Mouse (Mus musculus) layer of hippocampus, adult 18-20 months (tissue): ENCODE results near the gene Prex1. TPM values are rescaled to one million over a fixed set of nuclear protein-coding genes. Genes with fewer than 3 reads are reported as not detected.
A peak's percentile ranks its signal among the peaks of the same experiment; 100 is the strongest.

Experiments used
- DNase-seq, 2 experiments: peaks; one replicate each; pipeline ENCODE4 v3.0.0; 2022; ENCODE audit warnings: low spot score in 2 of 2
- total RNA-seq, 2 experiments: library from RNA; stranded (reverse); gene quantifications; 2 replicates each; pipeline ENCODE4 v1.2.3; 2021

Gene Prex1
- total RNA-seq, 2 experiments from 2014 or later = 67.8 to 68.8 TPM

- DNase-seq = no peak
Measured at GRCm38 (mm10) chr2:166615338-166616075, 98.1 kb downstream of the Prex1 start.

- DNase-seq = no peak
Measured at GRCm38 (mm10) chr2:166610271-166610670, 103.4 kb downstream of the Prex1 start.

- no peak for DNase-seq
Measured at GRCm38 (mm10) chr2:166608509-166608908, 105.1 kb downstream of the Prex1 start.

GRCm38 (mm10) chr2:166606481-166607245 lies 107.0 kb downstream of the Prex1 start:
- no peak for DNase-seq

GRCm38 (mm10) chr2:166606053-166606452 lies 107.6 kb downstream of the Prex1 start:
- DNase-seq = no peak

GRCm38 (mm10) chr2:166605164-166605831 lies 108.3 kb downstream of the Prex1 start:
- no peak for DNase-seq

- peak; percentile 43 to 60 for DNase-seq
Measured at GRCm38 (mm10) chr2:166602948-166603347, 110.7 kb downstream of the Prex1 start.

- DNase-seq = no peak
Measured at GRCm38 (mm10) chr2:166601420-166601819, 112.2 kb downstream of the Prex1 start.

GRCm38 (mm10) chr2:166598453-166599155 lies 115.0 kb downstream of the Prex1 start:
- DNase-seq = no peak

- no peak for DNase-seq
Measured at GRCm38 (mm10) chr2:166597763-166598162, 115.9 kb downstream of the Prex1 start.

GRCm38 (mm10) chr2:166592034-166592912 lies 121.4 kb downstream of the Prex1 start:
- peak; percentile 72 to 91 for DNase-seq

- DNase-seq = peak in 1 of 2 experiments; percentile 33
Measured at GRCm38 (mm10) chr2:166584491-166584890, 129.1 kb downstream of the Prex1 start.

GRCm38 (mm10) chr2:166583292-166583691 lies 130.3 kb downstream of the Prex1 start:
- no peak for DNase-seq

GRCm38 (mm10) chr2:166581881-166582583 lies 131.6 kb downstream of the Prex1 start:
- DNase-seq = peak in 1 of 2 experiments; percentile 30

GRCm38 (mm10) chr2:166579793-166580192 lies 133.8 kb downstream of the Prex1 start:
- DNase-seq = no peak

GRCm38 (mm10) chr2:166579361-166579760 lies 134.3 kb downstream of the Prex1 start:
- DNase-seq = peak in 1 of 2 experiments; percentile 25

GRCm38 (mm10) chr2:166575419-166575818 lies 138.2 kb downstream of the Prex1 start:
- DNase-seq = no peak

- peak; percentile 28 to 65 for DNase-seq
Measured at GRCm38 (mm10) chr2:166574934-166575333, 138.7 kb downstream of the Prex1 start.

GRCm38 (mm10) chr2:166573621-166574020 lies 140.0 kb downstream of the Prex1 start:
- DNase-seq = no peak

- DNase-seq = no peak
Measured at GRCm38 (mm10) chr2:166572297-166572696, 141.3 kb downstream of the Prex1 start.
